Mouse (Mus musculus) layer of hippocampus, adult 8-10 months (tissue): ENCODE results near the gene Mfap3. TPM values are rescaled to one million over a fixed set of nuclear protein-coding genes. Genes with fewer than 3 reads are reported as not detected.

Experiments used
- total RNA-seq, 4 experiments: library from RNA; stranded (reverse); gene quantifications; 2 replicates each; pipeline ENCODE4 v1.2.4; 2022

Mfap3 gene
- total RNA-seq, 4 experiments from 2014 or later: 24.5 to 37.4 (median 29.0) TPM

Other genes with a start within 250 kb of the Mfap3 start
- gene Fam114a2, start within 50 bp of the Mfap3 start, total RNA-seq: 10 to 100 TPM; 32.9 to 47.7 (median 37.5) TPM
- 10 to 100 TPM in 1 of 4 experiments, 1 to 10 TPM in 3; 6.2 to 10.1 (median 7.3) TPM for gene Galnt10, start 126.8 kb downstream of the Mfap3 start, total RNA-seq